Mouse (Mus musculus) gastrocnemius, adult 18-20 months (tissue): ENCODE results near the gene Gdf9. TPM values are rescaled to one million over a fixed set of nuclear protein-coding genes. Genes with fewer than 3 reads are reported as not detected.

Experiments used
- DNase-seq: peaks from one replicate; pipeline ENCODE4 v3.0.0; 2021; ENCODE audit warnings: low spot score
- total RNA-seq, 2 experiments: library from RNA; stranded (reverse); gene quantifications; 2 replicates each; pipeline ENCODE4 v1.2.3; 2021

The Gdf9 gene
- total RNA-seq, 2 experiments from 2014 or later = 0.11 to 0.17 TPM

DNA sequence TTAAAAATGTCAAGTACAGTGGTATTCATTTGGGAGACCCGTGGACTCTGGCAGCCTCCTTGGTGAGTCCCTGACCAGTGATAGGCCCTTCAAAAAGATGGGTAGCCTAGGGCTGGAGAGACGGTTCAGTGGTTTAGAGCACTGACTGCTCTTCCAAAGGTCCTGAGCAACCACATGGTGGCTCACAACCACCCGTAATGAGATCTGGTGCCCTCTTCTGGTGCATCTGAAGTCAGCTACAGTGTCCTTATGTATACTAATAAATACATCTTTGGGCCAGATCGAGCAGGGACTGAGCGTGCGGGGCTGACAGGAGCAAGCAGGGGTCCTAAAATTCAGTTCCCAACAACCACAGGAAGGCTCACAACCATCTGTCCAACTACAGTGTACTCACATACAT lies 13.0 kb downstream of the Gdf9 start:
- peak; percentile 46 for DNase-seq

DNA sequence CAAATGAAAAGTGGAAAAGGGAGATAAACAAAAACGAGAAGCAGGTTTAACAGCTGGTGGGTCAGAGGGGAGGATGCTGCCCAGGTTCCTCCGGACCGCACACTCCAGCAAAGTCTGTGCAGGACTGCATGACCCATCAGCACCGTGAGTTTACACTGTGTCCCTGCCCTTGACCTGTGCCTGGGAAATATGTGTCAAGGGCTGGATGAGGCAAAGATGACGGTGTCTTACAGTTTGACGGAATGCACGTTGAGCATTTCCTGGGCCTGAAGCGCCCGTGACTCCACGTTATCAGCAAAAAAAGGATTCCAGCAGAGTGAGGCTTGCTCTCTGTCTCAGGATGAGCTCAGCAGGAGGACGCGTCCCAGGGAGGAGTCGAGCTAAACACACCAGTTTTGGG lies 14.7 kb downstream of the Gdf9 start:
- no peak for DNase-seq

DNA sequence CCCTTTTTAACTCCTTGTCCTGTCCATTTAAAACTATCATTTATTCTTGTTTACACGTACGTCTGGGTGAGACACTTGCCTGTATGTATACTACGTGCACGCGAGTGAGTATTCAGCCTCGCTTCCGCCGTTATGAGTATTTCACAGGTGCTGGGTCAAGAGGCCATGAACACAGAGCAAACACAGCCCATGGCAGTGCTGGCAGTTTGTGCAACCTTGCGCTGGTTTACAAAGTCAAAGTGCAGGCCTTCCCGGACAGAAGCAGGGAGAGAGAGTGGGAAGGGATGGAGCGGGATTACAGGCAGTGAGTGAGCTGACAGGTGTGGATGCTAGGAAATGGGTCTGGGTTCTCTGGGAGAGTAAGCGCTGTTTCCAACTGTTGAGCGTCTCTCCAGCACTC lies 15.4 kb downstream of the Gdf9 start:
- DNase-seq = no peak

DNA sequence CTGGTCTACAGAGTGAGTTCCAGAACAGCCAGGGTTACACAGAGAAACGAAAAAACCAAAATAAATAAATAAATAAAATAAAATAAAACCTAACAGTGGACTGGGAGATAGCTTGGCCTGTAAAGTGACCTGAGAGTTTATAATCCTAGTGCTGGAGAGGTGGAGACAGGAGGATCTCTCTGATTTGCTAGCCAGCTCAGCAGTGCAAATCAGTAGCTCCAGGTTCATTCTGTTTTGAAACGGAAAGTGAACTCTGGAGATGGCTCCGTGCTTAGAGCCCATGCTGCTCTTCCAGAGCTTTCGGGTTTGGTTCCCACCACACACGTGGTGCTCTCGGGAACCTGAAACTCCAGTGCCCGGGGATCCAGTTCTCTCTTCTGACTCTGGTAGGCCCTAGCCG lies 17.2 kb downstream of the Gdf9 start:
- no peak for DNase-seq

DNA sequence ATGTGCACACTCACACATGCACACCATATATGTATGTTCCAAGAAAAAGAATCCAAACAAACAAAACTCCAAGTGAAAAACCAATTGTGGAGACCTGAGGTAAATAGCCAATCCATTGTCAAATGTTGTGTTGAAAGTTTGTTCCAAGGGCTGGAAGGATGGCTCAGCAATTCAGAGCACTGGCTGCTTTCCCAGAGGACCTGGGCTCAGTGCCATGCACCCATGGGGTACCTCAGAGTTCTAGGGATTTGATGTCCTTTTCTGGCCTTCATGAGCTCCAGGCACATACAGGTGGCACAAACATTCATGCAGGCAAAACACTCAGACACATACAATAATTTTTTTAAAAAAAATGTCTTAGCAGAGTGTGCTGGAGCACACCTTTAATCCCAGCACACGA lies 17.7 kb downstream of the Gdf9 start:
- peak; percentile 69 for DNase-seq

DNA sequence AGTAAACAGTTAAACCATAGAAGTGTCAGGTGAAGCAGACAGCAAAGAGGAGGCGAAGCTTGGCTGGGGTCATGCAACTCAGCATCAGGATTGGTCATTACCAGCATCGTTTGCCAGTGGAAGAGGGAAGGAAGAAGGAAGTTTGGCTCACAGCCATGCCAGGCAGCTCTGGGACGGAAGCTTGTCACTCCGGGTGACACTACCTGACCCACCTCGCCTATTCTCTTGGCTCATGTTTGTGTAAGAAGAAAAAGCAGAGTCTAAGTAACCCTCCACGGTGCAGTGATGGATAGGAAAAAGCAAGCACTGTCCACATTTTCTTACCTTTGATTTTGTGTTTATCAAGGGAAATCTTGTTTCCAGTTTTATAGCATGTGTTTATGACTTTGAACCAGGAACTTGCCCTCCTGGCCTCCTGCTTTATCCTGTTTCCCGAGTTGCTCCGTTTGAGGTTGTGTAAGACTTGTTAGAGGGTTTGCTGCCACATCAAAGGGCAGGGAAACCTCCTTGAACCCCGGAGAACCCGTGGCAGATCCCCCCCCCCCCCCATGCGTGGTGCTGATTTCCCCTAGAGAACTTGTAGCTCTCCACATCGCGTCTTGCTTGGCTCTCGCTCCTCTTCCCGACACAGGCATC lies 19.4 kb downstream of the Gdf9 start:
- no peak for DNase-seq

DNA sequence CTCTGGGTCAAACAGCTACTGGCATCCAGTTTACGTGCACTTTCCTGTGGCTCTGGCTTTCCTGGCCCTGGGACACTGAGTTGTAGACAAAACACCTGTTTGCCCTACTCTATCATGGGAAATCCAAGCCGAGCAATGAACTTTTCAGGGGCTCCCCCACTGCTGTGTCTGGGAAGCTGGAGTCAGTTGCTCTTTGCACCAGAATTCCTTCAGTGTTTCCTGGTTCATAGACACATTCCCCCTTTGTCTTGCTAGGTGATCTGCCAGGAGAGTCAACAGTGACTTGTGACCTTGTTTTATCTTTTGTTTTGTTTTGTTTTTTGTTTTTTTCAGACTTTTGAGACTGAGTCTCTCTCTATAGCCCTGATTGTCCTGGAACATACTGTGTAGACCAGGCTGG lies 20.5 kb downstream of the Gdf9 start:
- no peak for DNase-seq

DNA sequence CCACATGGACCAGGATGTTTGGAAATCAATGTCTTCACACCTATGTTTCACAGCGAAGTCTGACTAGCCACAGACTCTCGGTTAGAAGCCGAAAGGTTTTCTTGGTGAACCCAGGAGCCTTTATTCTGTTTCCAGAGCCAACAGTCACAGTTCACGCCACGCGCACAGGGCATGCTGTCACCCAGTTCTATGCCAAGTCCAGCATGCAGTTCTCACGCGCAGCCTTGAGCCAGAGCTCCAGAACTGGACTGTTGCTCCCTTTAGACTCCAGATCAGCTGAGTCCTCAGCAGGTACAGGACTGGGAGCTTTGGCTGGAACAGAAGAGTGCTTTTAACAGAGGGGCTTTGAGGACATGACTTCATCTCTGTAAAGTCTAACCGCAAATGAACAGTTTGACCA lies 21.6 kb downstream of the Gdf9 start:
- no peak for DNase-seq

DNA sequence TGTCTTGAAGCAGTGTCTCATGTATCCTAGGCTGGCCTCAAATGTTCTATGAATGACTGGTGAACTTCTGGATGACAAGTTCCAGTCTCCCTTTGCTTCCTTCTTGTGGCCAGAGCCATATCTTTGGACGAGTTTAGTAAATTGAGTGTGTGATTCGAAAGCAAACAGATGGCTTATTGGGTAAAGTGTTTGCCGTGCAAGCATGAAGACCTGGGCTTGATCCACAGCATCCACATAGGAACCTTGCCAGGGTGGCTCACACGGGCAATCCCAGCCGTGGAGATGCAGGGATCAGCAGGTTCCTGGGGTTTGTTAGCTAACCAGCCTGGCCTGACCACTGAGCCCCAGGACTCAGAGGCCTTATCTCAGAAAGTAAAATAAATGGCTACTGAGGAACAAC lies 22.2 kb downstream of the Gdf9 start:
- DNase-seq = no peak

DNA sequence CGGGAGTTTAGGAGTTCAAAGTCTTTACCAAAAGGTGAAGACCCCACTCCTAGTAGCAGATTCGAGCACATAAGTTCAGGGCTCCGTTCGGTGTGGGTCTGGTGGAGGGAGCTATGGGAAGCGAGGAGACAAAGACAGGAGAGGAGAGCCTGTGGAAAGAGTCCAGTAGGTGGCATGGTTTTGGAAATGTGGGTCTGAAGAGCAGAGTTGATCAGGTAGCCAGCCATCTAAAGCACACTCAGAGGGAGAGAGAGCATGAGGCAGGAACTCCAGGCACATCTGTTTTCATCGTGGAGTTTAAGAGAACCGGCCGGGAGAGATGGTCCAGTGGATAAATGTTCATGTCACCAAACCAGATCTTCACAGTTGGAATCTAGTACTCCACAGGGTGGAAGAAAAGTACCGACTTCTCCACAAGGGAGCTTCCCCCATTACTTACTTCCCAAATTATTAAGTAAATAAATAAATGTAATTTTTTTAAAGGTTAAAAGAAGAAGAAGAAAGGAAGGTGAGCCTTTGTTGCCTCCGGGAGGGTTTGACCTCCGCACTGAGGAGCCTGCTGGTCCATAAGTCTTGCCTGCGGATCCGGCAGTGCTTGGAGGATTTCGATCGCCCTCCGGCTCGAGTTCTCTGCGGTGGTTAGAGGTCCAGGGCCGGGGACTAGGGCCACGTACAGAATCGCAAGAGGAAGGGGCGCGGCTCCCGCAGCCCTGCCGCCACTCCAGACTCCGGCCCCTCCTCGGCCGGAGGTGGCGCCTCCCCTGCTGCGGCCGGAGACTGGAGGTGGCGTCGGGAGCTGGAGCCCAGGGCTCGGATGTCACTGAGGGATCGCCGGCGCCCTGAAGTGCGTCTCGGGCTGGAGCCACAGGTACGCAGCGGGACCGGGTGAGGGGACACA lies 25.9 kb downstream of the Gdf9 start, which contains the start of the genes Gm10447 and Shroom1:
Gene Gm10447, minus strand, starts transcription at position 637 of the 898 bp plus-strand sequence.
Gene Shroom1, plus strand, starts transcription at position 732 of the 898 bp plus-strand sequence.
- peak; percentile 49 for DNase-seq

DNA sequence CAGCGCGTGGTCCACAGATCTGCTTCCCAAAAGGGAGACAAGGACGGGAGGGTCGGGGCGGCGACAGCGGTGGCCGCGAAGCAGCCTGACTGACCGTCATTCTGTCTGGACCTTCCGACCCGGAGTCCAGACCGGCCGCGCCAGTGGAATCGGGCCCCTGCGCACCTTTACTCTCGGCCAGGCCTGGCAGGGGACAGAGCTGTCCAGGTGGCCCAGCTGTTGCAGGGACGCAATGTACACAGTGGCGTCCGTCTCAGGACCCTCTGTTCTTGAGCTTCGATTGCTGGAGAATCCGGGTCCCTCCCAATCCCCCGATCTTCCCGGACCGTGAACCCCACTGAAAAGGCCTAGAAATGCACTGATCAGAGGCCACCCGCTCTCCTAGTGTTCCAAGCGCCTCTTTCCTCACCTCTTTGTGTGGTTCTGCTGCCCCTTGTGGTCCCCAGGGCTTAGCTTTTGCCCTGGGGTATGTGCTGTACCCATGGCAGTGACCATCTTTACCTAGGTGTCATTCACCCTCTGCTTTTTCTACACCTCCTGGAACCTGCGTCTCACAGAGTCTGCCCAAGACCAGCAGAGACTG lies 26.6 kb downstream of the Gdf9 start:
- DNase-seq = no peak

DNA sequence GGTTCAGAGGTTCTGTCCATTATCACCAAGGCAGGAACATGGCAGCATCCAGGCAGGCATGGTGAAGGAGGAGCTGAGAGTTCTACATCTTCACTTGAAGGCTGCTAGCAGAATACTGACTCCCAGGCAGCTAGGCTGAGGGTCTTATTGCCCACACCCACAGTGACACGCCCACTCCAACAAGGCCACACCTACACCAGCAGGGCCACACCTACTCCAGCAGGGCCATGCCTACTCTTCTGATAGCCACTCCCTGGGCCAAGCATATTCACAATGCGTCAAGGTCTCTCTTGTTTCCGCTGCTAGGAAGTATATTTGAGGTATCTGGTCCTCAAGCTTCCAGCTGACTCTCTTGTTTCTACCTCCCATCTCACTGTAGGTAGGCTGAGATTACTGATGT lies 28.2 kb downstream of the Gdf9 start:
- DNase-seq = no peak

DNA sequence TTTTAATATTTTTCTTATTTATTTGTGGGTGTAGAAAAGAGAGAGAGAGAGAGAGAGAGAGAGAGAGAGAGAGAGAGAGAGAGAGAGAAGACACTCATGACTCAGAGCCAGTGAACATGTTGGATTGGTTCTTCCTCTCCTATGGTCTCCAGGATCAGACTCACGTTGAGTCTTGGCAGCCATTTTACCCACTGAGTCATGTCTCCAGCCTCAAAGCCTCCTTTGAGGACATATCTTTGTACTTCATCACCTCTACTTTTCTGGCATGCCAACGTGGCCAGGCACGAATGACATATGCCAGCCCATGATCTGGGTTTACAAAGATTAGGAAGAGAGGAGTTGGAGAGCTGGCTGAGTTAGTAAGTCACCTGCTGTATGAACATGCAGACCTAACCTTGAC lies 29.4 kb downstream of the Gdf9 start:
- DNase-seq = no peak

DNA sequence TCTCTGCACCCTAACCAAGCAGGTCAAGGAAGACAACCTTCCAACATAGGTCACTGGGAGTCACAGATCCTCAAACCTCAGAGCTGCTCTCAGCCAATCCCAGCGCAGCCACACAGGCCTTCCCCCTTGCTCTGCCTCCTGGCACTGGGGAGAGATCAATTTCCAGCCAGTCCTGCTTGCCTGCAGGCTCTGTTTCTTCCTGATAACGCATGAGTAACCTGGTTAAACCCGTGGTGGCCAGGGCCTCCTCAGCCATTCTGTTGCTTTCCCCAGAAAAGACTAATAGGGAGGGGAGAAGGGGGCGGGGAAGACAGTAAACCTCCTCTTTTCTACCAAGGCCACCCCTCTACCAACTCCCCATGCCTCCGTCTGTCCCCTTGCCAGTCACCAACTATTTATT lies 30.9 kb downstream of the Gdf9 start:
- DNase-seq = no peak

DNA sequence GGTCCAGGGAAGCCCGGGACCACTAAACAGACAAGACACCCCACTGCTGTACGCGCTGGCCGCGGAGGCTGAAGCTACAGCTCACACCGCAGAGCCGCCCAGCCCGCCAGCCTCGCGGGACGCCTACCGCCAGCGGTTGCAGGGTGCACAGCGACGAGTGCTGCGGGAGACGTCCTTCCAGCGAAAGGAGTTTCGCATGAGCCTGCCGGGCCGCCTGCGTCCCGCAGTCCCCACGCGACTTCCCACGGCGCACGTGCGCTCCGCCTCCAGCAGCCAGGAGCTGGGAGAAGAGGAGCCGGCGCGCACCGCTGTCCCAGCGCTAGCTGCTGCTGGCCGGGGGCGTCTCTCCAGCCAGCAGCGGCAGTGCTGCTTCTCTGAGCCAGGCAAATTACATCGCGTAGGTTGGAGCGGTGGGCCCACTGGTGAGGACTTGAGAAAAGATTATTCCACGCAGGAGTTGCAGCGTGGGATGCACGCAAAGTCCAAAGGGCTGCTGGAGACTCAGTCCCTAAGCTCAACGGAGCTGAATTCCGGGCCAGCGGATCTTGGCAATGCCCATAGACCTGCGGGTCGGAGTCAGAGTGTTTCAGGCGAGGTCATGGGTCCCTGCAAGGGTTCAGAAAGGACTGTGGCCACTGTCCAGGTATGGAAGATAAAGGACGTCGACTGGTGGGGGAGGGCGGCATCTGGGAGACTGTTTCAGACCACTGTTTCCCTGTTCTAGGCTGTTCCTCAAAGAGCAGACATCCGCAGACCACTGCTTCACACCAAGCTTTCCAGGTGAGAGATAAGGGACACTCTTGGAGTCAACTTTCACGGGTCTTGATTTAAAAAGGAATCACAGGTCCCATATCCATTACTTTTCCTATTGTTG lies 33.0 kb downstream of the Gdf9 start:
- DNase-seq = no peak

DNA sequence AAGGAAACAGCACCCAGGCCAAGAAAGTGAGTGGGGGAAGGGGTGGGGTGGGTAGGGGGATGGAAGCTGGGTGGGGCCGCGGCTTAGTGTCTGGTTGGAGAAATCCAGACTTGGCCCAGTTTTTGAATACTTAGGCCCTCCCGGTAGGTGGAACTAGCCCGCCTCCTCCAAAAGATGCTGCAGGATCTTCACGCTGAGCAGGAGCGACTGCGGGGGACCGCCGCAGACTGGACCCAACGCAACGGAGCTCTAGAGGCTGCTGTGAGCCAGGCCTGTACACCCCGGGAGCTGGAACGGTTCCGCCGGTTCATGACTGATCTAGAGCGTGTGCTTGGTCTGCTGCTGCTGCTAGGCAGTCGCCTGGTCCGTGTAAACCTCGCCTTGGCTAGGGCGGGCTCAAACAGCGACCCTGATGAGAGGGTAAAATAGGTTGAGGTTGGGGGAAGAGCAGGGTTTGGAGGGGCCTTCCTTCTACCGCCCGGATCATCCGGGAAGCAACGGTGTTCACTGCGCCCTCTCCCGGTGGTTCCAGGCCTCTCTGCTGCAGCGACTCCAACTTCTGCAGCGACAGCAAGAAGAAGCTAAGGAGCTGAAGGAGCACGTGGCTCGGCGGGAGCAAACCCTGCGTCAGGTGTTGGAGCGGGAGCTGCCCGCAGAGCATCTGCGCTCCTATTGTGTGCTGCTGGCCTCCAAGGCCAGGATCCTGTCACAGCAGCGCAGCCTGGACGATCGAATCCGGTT lies 35.6 kb downstream of the Gdf9 start:
- peak; percentile 84 for DNase-seq

DNA sequence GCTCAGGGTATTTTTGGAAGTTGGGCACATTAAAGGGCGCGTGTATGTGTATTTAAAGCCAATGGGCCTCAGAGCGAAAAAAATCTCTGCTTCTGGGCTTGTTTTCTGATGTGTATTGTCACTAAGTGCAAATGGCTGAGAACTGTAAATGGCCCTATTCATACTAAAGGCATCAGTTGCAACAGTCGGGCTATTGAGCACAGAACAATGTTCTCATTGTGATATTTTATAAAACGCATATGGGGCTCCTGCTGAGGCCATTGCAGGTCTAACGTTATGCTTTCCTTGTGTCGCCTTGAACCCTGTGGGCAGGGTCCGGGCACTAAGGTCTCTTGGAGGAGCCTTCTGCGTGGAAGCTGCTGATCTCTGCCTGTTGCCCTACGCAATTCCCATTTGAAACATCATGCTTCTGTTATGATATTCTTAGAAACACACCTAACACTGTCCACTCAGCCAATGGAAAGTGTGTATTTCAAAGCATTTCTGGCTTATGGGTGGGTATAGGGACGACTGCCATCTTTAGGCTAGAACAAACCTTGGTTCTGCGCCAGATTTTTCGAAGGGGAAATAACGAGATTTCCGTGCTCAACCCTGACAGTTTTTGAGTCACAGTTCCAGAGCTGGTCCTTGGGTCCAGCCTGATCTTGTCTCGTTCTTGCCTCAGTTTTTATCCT lies 38.6 kb downstream of the Gdf9 start:
- peak; percentile 33 for DNase-seq

DNA sequence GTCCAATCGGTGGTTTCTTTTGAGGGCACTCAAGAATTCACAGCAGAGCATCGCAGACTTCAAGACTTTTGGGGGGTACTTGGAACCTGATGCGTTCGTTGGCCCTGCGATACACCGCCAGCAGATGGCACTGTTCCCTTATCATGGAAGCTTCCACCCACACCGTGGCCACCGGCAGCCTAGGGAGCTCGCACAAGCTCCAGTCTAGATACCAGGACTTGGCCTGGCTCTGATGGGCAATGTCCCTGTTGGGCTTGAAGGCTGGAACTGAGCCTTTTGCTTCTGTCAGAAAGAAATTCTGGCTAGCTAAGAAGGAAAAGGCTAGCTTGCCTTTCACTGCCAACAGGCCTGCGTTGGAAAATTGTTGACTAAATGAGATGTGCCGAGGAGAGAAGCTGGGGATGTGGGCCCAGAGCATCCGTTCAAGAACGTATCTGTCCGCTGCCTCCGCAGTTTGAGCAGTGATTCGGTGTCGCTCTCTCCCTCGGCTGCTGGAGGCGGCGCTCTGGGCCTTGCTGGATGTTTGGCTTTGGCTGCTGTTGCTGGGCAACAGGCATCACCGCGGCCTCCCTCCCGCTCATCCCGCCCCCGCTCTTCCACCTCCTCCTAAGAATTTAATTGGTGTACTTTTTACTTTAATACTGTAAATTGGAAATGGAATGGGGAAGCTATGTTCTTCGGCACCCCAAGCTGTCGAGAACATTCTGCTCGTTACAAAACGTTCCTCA lies 39.3 kb downstream of the Gdf9 start, which contains the start of gene Gm9837:
Gene Gm9837, minus strand, starts transcription at position 512 of the 728 bp plus-strand sequence.
- peak; percentile 90 for DNase-seq

DNA sequence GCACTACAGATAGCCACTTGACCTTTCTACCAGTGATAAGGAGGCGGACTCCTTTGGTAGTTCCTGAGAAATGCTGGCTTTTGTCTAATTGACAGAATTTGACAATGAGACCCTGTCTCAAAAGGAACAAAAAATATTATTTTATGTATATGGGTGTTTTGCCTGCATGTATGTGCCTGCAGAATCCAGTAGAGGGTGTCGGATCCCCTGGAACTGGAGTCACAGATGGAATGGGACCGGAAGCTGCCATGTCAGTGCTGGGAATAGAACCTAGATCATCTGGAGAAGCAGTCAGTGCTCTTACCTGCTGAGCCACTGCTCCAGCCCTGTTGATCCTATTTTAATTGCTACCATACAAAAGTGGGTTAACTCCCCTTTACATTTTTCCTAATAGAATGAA lies 41.9 kb downstream of the Gdf9 start:
- no peak for DNase-seq
